Mouse (Mus musculus) ovary, postnatal 36 days (tissue): ENCODE results near the gene Ap1g1.
"Not testable (repeated sequence)": the region's sequence is repeated elsewhere in the genome, so short reads cannot be mapped to it uniquely, and the experiment has no call there.

Experiments
- DNase-seq: peaks from one replicate; pipeline ENCODE4 v3.0.0; 2022; ENCODE audit warnings: low spot score, mixed read lengths

Gene Ap1g1

DNA sequence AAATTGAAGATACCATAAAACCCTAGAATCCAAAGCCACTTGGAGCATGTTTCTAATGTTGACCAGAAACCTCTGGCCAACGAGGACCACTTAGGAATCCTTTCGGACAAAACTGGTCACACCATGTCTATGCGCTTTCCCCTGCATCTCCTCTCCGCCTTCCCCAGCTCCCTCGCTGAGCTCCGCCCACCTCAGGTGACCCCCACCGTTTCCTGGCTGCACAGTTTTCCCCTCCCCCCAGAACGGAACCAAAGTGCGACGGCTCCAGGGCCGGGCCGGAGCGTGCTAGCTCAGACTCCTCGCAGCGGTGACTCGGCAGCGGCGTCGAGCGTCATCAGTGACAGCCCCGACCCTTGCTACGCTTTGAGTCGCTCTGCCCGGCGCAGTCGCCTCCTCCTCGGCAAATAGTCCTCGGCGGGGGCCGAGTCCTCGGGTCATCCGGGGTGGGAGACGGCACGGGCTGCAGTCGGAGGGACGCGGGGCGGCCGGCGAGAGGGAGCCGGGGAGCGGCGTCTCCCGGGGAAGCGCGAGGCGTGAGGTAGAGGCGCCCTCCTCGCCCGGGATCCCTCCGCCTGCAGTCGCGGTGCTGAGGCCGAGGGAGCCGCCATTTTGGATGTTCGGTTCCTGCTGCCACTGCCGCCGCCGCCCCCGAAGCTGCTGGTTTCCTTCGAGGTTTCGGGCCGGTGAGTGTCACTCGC, at the start of gene Ap1g1:
TSS of gene Ap1g1 (plus strand) at position 275 of the 698 bp plus-strand sequence.
- DNase-seq: peak; percentile 97

DNA sequence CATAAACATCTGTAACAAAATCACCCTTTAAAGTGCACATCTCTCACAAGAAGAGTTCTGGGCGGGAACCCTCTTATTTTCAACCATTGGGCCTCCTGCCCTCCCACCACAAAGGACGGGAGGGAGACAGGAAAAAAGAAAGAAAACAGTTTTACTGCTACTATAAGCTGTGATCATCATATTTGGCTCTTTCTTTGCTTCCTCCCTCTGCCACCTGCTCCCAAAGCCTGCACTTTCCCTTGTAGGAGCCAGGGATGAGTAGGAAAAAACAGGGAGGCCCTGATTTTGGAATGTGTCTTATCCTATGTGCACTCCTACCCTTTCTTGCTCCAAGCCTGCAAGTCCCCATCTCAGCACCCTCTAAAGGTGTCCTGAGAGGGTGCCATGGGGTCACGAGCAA, 47.3 kb upstream of the Ap1g1 start:
- DNase-seq: no peak

DNA sequence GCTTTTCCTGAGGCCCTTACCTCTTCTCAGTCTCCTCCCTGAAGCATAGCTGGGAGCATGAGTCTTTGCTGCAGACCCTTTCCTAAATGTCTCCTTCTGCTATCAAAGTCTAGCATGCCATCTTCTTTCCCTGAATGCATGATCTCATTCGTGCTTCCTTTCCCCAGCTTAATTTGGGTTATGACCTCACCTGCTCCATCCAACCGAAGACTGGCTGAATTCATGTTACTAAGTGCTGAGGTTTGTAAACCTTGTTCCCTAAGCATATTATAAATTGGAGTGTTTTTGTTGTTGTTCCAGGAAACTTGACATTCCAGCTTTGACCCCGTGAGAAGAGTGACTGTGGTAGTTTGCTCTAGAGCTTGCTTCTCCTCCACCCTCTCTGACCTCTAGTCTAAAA, 44.3 kb upstream of the Ap1g1 start:
- DNase-seq: no peak

- no peak for DNase-seq
Measured at GRCm38 (mm10) chr8:109736819-109737218, 41.5 kb upstream of the Ap1g1 start.

- peak; percentile 83 for DNase-seq
Measured at GRCm38 (mm10) chr8:109737237-109738048, 40.9 kb upstream of the Ap1g1 start, which contains the start of gene Atxn1l. TSS of gene Atxn1l (minus strand) at chr8:109737739.

GRCm38 (mm10) chr8:109738049-109738380, 40.3 kb upstream of the Ap1g1 start:
- no peak for DNase-seq

DNA sequence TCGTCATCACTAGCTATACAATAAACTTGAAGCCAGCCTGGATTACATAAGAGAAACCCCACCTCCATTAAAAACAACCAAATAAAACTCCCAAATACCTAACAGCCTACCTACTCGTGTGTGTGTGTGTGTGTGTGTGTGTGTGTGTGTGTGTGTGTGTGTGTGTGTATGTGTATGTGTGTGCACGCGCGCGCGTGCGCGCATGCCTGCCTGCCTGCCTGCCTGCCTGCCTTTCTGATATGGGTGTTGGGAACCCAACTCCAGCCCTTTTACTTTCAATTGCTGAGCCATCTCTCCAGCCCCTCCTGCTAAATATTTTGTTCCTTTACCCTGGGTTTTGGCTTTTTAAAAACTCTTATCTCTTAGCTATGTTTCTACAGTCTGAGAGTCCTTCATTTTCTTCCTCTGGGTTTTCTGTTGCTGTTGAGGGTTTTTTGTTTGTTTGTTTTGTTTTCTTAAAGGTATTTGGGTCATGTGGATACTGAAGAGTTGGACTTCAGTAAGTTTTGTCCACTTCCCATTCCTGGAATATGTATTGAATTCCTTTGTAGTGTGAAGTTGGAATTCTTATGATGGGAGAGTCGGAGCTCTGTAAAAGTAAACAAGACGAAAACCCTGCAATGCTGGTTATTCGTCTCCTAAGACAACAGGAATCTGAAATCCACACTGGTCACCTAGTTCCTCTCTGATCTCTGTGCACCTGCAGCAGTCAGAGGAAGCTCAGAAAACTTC, 30.7 kb upstream of the Ap1g1 start:
- DNase-seq: no peak

DNA sequence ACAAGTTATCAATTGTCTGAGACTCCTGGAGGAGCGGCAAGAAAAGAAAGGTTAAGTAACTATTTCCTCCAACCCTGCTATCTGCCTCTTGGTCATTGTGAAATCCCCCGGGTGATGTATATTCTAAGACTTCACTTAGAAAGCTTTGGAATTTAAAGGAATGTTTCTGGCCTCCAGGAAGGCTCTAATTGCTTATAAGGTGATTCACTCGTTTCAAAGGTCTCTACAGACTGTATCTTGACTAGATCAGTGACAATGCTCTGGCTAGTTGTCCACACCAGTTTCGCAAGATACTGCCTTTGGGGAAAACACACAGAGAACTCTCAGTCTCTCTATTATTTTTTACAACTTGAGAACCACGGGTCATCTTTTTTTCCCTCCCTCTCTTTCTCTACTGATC, 28.1 kb upstream of the Ap1g1 start:
- no peak for DNase-seq

DNA sequence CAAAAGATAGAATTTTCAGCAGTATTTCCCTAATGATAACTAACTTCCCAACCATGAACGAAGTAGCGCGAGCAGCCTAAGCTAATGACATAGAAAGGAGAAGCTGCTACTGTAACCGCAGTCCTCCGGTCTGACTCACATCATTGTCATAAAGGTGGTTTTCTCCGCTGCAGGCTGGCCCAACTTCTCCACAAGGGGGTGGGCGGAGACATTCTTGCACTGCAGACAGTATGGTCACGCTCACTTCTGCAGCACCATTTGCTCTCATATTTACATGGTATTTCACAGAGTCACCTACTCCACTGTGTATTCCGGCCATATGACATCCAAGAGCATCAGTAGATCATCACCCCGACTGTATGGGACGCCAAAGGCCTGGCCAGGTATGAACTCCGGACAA, 27.7 kb upstream of the Ap1g1 start:
- no peak for DNase-seq

GRCm38 (mm10) chr8:109751731-109752485, 26.4 kb upstream of the Ap1g1 start:
- DNase-seq: no peak

- DNase-seq: no peak
Measured at GRCm38 (mm10) chr8:109754696-109755095, 23.7 kb upstream of the Ap1g1 start.

- DNase-seq: not testable (repeated sequence)
Measured at GRCm38 (mm10) chr8:109755554-109755953, 22.8 kb upstream of the Ap1g1 start.

DNA sequence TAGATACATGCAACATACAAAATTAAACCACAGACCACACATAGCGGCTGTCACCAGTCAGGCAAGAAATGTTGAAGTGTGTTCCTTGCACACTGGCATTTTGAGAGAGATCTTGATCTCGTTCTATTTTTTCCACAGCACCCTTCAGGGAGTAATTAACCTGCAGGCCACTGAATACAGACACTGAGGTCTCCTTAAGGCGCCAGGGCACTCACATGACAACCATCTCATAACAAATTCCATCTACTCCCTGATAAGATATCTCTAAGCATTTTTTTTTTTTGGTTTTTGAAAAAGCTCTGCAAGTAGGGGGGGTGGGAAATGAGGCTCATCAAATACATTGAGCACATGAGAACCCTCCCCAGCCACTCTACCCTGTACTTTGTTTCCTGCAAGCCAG, 21.5 kb upstream of the Ap1g1 start:
- DNase-seq: no peak

GRCm38 (mm10) chr8:109759426-109759825, 18.9 kb upstream of the Ap1g1 start:
- DNase-seq: no peak

DNA sequence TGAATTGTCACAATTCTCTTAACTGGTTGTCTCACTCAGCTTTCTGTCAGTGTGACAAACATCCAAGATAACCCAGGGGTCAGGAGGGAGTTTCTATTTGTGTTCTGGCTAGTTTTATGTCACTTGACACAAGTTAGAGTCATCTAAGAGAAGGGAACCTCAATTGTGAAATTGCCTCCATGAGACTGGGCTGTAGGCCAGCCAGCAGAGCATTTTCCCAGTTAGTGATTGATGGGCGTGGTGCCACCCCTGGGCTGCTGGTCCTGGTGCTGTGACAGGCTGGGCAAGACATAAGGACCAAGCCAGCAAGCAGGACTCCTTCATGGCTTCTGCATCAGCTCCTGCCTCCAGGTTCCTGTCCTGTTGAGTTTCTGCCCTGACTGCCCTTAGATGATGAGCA, 18.1 kb upstream of the Ap1g1 start:
- DNase-seq: peak; percentile 11

- no peak for DNase-seq
Measured at GRCm38 (mm10) chr8:109764031-109764430, 14.3 kb upstream of the Ap1g1 start.

GRCm38 (mm10) chr8:109766081-109766480, 12.3 kb upstream of the Ap1g1 start:
- DNase-seq: no peak

DNA sequence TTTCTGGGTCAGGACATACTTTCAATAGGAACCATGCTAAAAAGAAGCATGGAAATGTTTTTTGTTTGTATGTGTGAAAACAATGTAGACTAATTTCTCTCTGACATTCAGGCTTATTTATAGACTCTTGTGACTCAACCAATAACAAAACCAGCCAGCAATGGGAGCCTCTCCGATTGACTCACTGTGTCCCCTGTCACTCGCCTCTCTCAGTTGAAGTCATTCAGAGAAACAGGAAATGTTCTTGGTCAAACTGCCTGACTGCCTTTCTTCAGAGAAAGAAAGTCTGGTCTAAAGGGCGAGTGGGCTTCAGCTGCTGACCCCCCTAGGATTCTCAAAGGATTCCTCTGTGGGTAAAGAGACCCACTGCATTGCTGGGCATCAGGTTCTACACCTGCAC, 5.2 kb upstream of the Ap1g1 start:
- DNase-seq: no peak

- no peak for DNase-seq
Measured at GRCm38 (mm10) chr8:109777851-109778250, 503 bp upstream of the Ap1g1 start.

DNA sequence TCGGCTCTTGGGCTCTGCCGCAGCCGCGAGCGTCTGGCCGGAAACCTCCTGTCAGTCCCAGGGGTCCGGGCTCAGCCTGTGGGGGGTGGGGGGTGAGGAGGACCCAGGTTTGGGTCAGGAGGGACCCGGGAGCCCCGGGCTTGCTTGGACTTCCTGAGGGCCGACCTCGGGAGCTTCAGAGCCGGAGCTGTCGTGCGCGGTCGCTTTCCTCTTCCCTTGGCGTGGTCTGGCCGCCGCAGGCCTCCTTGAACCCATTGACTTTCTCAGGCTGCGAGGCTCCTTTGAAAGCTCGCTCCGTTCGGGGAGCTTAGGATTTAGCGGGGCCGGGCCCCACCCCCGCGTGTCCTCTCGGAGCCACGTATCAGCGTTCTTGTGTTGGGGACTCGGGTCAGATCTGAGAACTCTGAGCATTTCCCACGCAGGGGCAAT, 653 bp downstream of the Ap1g1 start:
- DNase-seq: peak; percentile 51

DNA sequence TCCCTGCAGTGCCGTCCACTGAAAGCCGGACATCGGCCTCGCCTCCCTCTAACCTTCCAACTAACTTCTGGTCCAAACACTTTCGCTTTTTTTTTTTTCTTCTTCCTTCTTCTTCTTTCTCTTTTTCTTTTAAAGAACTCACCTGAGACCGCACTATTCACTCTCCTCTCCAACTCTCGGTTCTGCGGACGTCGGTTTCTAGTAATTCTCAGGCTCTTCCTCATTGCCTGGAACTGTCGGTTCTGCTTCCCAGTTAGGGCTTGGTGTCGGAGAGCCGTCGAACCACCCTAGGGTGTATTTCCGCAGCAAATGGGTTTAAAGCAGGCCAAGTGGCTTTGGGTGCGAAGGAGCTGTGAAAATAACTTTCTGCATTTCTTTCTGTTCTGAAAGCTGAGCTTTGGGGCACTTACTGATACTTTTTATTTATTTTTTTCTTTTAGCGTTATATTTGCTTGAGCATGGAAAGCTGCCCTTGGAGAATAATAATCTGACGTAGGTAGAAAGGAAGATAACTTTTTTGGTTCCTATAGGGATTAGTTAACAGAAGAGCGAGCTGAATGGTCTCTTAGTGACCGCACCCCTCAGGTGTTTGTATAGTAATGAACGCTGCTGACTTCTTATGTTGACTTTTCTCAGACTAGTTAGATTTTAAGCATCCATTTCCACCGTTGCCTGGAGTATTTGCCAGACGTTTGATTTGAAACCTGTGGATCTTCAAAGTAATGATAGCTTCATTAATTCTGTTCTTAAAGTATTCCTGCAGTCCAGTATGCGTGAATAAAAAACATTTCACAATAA, 1.3 kb downstream of the Ap1g1 start:
- DNase-seq: no peak
